Mouse (Mus musculus) colon, adult 2 months (tissue): ENCODE data around the gene Zic2. TPM values are rescaled to one million over a fixed set of nuclear protein-coding genes. Genes with fewer than 3 reads are reported as not detected.

ENCODE experiments used
- polyA plus RNA-seq: library from polyadenylated mRNA; depleted of rRNA; stranded (reverse); fragments of >200 nt; gene quantifications from 2 replicates; pipeline ENCODE4 v1.2.3, GENCODE M21; 2012; rRNA removed

The Zic2 gene
- not detected in 2 replicates for polyA plus RNA-seq

DNA sequence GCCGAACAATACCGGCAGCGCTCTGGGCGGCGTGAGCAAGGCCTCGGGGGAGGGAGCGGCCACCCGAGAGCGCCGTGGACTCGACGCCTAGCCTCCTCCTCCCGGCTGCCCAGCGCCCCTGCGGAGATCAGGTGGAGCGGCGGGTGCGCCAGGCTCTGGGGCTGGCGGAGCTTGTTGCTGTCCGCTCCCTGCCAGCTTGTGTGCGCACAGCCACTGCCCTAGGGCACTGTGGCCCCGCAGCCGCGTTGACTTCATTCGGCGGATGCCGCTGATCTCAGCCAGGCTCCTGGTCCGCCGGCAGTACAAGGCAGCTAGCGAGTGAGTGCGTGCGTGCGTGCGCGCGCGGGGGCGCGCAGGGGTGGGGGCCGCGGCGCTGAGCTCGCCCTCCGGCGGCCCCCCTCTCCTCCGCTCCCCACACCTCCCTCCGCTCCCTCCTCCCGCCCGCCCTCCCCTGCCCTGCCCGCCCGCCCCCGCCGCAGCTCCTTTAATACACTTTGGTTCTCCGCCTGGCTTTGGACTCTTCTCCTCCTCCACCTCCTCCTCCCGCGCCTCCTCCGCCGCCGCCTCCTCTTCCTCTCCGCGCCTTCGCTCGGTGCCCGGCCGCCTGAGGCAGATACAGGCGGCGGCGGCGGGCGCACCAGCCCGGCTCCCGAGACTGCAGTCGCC is at the start of gene Zic2:
Gene Zic2 (plus strand): TSS at position 545 of the 666 bp plus-strand sequence.

DNA sequence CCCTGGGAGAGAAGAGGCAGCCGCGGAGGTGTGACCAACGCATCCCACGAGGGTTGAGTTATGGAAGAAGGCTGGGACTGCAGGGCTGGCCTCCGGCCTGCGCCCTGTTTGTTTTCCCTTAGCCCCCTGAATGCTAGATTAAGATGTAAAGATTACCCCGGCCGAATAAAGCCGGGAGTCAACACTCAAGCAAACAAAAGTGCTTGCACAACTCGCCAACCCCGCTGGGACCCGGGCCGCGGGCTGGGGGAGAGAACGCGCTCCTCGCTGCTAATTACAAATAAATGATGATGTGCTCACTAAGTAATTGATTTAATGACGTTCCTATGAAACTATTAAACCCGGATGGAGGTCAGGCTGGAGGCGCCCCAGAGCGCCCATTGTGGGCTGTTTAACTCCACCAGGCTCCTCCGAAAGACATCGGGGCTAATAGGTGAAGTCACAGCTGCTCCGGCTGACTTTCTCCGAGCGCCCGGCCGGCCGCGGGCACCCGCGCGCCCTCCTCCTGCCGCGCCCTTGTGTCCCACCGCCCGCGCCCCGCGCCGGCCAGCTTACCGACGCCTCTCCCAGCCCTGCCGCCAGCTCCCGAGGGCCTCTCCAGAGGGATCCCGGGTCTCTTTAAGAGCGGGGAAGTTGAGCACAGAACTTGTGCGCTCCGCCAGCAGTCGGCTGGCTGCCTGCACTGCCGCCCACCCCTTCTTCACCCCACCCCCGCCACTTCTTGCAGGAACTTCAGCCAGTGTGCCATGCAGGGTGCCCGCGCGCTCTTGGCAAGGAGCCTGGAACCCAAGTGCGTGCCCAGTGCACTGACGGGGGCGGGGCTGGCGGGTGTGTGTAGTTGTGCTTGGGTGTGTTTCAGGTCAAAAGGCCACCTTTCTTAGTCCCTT is 24.5 kb upstream of the Zic2 start, which contains the start of gene Gm5089:
Gene Gm5089 (minus strand): TSS at position 620 of the 887 bp plus-strand sequence.

DNA sequence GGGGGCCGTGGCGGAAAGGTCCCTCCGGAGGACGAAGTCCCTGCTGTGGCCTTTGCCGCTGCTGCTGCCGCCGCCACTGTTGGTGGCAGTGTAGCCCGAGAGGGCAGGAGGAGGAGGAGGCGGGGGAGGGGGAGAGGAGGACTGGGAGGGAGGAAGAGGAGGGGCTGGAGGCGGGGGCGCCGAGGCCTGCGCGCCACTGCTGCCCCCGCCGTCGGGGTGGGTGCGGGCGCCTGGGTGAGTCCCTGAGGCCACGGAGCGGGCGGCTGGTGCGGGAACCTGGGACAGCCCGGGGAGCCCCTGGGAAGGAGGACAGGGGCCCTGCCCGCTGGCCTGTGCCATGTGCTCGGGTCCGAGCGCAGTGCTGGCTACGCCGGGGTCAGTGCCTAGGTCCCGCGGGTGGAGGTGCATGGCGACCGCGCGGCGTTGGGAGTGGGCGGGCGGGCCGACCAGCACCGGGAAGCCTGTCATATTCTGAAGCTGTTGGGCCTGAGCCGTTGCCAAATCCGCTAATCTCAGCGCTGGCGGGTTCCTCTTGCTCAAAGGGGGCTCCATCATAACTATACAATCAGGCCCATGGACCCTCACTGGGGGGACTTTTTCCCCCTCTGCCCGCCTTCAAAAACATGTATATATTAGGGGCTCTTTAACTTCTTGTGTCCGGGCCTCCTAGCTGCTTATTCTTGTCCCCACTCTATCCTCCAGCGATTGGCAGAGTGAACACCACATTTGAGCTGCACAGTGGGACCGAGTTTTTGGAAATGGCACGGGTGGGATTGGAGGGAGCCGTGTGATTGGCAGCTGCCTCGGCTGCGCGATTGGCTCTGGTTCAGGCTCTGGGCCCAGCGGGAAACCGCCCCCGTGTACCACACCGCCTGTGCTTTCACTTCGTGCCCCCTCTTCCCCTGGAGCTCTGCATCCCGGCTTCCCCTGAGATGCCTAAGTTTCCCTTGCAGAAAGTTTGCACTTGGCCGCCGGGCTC is 10.2 kb upstream of the Zic2 start, which contains the start of gene Zic5:
Gene Zic5 (minus strand): TSS at position 915 of the 979 bp plus-strand sequence.

DNA sequence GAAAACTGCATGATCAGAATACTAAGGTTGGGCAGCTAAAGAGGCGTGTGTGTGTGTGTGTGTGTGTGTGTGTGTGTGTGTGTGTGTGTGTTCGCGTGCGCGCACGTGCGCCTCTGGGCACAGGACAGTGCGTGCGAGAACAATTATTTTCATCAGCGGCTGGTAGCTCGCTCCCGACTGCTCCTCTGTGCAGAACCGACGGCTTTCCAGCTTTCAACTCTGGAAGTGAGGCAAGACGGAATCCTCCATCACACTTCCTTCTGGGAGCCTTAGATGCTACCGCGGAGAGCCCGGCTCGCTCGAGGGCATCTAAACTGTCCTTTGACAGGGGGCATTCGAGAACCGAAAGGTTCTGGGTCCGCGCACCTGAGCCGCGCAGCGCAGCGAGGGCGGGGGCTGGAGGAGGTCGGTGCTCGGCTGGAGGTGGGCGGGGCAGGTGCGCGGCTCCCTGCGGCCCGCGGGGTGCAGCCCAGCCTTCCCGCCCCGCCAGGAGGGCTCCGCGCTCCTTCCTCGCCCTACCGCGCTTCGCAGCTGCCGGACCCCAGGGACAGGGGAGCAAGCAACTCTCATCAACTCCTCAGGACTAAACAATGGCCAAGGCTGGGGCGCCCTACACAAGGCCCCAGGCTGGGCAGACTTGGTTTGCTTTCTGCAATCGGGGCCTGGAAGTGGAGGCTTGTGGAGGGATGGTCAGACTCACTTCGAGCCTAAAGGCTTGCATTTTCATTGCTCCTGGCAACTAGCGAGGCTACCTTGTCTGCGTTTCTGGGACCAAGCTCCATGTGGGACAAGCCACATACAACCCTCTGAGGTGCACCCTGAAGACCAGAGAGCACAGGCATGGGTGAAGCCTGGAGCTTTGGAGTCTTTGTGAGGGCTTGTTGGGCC is 15.4 kb downstream of the Zic2 start, which contains the start of gene Gm10837:
Gene Gm10837 (plus strand): TSS at position 146 of the 888 bp plus-strand sequence.

Other genes starting within 250 kb of the Zic2 start
- 0.05 and 0.10 TPM in 2 replicates for gene Gm5089, start 24.3 kb upstream of the Zic2 start, polyA plus RNA-seq
- not detected in 2 replicates for gene Zic5, start 9.8 kb upstream of the Zic2 start, polyA plus RNA-seq
- not detected in 2 replicates for gene Gm10837, start 15.2 kb downstream of the Zic2 start, polyA plus RNA-seq
- 9.2 and 12.8 TPM in 2 replicates for gene Pcca, start 58.9 kb downstream of the Zic2 start, polyA plus RNA-seq